Mouse (Mus musculus) mouse trophoblast stem cell (cell line): ENCODE measurements around the gene Cped1.

ENCODE experiments used
- in situ Hi-C, 2 experiments: fragments of 300-500 bp; cut with MseI, MboI; formaldehyde crosslinking; loops; 2 replicates in 1 of 2; 3 replicates in 1 of 2; pipeline ENCODE4 v1.15.1; 2025

The Cped1 gene

DNA sequence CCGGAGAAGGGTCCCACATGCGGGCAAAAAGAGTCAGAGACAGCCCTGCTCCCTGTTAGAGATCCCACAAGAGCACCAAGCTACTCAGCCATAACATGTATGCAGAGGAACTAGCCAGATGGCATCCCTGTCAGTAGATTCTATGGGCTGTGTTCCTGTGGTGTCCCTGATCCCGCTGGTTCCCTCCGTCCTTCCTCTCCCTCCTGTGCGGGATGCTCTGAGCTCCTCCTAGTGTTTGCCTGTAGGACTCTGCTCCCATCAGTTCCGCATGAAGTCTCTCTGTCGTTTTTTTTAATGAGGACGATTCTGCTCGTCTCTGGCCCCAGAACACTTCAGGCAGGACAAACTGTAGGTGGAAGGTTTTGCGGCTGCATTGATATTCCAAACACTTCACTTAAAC, 151.1 kb downstream of the Cped1 start:
- in situ Hi-C loops, result no loop called here

DNA sequence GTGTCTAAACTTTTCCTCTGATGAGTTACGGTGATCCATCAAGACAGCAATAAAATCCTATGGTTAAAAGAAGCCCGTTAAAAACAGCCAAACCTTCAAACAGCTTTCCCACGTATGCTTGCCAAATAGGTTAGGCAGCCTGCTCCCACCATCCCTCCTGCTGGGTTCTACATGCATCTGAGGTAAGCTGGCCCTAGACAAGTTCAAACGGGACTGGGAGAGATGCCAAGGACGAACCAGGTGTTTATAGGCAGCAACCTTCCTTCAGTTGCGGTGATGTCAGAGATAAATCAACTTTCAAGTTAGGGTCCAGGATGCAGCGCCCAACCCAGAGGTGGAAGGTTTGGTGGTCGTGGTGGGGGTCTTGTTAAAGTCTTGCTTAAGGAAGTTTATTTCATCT, 155.1 kb downstream of the Cped1 start:
- in situ Hi-C loops, result no loop called here

DNA sequence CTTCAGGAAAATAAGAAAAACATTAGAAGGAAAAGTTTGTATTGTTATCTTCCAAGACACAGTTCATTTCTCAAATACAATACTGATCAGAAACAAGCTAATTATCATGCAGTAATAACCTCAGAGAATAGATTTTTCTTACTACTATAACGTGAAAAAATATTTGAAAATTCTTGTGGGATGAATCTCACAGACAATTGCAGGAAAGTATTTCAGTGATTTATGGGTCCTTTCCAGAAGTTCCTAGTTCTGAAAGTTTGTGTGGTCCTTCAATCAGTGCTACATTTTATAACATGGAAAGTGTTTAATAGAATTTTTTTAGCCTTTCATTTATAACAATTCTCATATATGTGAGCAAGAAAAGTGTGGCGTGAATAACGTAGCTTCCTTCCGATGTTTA, 161.5 kb downstream of the Cped1 start:
- in situ Hi-C loops, result no loop called here

DNA sequence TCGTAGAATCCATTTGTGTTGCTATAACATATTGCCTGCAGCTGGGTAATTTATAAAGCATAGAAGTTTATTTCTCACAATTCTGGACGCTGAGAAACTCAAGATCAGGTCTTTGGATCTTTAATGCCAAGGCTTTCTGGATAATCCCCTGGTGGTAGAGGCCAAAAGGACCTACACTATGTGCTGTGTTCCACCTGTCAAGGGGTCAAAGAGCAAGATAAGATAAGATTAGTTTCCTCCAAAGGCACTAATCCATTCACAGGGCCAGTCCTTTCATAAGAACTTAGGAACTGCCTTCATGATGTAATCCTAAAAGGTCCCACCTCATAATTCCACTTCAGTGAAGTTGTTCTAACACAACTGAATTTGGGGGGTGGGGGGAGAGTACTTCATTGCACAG, 162.8 kb downstream of the Cped1 start:
- in situ Hi-C loops, result no loop called here

DNA sequence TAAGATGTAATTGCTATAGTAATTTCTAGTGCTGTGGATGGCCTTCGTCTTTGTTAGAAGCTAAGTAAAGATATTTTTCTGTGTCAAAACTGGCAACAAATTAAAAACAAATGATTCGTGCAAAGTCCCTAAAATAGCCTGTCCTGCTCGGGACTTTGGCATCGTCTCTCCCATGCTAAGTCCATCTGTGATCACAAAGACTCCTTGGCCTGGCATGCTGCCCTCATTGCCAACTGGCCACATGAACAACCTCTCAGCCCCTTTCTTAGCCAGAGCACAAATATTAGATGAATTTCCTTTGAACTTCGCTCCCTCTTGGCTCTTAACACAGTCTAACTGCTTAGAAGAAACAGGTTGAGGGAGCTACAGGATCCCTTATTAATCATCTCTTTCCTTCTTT, 171.7 kb downstream of the Cped1 start:
- in situ Hi-C loops, result no loop called here

DNA sequence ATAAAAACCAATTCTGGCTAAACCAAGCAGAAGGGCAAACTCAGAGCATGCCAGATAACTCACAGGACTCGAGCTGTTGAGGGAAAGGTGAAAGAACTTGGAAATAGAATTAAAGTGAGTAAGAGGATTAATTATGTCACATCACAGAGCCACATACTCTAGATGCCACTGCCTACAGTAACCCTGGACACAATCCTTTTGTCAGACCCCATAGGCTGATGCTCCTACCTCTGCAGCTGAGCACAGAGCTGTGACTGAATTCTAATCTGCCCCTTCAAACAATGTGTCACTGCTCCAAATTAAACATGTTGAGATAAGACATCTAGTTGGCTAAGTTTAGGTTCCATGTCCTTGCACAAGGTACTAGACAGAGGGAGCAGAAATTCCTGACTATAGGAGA, 176.2 kb downstream of the Cped1 start:
- in situ Hi-C loops, result no loop called here

DNA sequence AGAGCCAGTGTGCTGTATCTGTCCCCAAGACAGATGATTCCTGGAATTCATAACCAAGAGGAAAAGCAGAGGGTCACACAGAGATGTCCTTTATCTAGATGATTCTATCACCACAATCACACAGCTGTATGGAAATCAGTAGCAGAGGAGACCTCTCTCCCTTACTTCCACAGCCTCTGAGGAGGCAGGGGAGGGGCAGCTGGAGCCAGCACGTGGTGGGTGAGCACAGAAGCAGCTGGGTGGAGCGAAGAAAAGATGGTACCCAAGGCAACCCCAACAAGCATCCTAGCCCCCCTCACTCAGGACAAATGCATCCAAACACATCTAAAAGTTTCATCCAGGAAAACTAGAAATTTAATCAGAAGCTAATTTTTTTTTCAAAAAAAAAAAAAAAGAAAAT, 182.7 kb downstream of the Cped1 start:
- in situ Hi-C loops, result no loop called here

DNA sequence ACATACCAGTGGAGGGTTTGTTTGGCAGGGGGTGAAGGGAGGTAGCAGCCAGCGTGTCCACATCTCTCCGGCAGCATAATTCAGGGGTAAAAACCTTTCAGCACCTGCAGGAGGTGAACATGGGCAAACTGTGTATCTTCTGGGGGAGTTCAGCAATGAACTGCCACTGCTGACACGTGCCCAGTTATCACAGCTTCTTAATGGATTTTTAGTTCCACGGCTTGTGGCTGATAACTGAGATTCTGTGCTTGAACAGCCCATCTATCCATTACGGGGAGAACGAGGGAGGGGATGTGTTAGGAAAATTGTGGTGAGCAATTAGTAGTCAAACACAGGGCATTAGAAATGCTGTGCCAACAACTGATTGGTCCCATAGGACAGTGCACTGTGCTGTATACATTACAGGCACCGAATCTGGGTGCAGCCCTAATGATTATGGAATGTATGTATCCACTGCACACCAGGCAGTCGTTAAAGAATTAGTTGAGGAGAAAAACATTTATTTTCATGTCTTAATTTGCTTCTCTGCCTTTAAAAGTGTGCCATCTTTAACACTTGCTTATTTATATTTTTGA, 193.1 kb downstream of the Cped1 start:
- in situ Hi-C loops, result no loop called here

DNA sequence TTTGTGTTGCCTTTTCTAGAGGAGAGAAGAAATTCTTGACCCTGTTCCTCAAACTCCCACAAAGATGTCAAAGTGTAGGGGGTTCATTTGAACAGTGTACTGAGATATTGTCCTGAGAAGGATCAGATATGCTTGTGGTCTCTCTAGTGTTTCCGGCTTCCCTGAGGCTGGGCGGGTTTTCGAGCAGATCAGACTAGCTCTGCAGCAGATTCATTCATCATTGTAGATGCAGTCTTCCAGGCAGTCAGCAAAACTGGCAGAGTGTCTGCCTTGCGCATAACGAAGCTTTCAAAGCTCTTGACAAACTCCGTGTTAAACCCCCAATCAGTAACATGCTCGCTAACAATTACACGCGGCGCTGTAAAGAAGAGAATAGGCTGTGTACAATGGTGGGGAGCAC, 194.6 kb downstream of the Cped1 start:
- in situ Hi-C loops, result no loop called here

DNA sequence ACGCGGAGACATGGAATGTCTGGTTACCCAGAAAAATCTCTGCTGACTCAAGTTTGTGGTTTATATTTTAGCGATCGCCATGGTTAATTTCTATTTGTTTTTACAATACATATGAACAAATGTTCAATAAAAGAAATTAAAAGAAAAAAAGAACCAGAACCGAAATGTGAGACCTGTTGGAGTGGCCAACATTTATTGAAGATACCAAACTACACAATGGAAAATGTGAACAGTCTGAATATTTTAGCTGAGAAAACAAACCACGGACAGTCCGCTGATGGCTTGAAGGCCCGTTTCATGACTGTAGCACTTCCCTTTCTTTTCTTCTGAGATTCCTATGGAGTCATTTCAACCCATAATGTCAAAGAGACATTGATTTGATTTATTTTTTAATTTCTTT, 201.3 kb downstream of the Cped1 start:
- in situ Hi-C loops, result no loop called here

DNA sequence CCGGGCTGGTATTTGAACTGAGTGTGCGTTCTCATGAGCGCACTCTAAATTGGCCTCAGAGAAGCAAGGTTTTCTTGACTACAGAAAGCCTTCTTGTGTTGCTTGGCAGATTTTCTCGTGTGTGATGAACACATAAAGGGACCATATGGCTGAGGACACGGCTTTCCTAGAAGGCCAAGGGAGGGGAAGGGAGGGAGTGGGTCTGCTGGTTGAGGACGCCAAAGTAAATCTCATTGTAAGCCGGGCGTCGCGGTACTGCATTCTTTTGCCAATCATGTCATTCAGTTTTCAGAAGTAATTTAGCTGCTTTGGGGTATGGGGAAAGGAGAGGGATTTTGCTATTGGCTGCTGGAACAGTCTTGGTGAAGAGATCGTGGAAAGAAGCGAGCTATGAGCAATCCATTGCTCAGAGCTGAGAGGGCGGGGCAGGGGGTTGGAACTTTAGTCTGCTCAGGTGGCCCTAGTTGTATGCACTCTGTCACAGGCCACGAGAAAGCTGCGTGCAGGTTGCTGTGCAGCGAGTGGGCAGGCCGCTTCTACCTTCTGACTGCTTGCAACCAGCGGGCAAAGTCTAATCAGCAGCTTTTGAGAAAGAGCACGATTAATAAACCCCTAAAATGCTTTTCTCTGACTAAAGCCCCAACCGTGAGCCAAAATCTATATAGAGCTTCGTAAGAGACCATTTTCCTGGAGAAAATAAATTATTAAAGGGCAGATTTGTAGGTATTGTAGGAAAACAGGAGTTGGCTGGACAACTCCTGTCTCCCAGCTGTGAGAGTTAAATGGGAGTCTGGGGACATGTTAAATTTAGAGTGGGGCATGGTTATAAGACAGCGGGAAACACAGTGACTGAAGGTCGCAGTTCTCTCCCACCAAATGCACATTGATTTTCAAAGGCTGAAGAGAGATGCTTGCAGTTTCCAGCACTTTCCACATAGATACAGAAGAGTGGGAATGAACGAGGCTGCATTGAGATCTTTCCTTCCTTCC, 203.9 kb downstream of the Cped1 start:
- in situ Hi-C loops, result no loop called here

DNA sequence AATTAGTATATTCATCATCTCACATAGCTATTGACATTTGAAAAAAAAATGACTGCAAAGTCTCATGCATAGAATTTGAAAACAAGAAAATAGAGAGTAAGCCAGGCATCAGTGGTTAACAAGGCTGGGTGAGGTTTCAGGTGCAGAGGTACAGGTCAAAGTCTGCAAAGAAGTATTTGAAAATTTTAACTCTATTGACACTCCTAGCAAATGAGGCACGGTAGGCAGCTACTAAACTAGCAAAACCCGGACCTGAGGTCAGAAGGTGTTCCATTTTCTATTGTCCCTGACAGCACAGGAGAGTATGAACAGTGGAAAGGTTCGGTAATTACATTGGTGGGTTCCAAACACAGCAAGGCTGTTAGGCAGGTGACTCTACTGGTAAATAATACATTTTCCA, 212.9 kb downstream of the Cped1 start:
- in situ Hi-C loops, result no loop called here

DNA sequence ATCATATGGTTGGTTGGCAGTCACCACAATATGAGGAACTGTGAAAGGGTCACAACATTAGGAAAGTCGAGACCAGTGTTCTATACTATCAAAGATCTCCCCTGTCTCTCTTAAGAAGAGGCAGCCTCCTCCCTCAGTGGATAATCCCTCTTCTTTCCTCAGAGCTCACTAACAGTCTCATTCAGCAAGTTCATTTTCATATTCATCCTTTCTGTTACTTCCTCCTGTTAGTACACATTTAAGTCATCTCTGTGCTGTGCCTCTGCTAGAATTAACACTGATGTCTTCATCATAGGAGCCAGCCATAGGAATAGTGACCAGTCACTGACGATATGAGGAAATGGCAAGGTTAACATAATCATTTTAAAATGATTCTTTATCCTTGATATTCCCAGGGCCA, 213.8 kb downstream of the Cped1 start:
- in situ Hi-C loops, result no loop called here

DNA sequence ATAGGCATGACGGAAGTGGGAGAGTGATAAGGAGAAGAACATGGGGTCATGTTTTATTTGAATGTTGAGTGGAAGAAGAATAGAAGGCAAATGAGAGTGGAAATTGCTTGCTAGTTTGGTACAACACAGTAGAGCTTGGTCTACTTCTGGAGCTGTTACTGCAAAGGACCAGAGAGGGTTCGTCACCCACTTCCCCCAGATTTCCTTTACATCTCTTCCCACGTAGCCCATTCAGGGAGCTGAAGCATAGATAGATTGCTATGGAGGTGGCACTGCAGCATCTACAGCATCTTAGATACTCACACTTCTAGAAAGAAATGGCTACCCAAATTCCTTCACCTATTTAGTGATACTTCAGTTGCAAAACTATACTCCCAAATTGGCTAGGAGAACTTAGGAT, 214.4 kb downstream of the Cped1 start:
- in situ Hi-C loops, result no loop called here

DNA sequence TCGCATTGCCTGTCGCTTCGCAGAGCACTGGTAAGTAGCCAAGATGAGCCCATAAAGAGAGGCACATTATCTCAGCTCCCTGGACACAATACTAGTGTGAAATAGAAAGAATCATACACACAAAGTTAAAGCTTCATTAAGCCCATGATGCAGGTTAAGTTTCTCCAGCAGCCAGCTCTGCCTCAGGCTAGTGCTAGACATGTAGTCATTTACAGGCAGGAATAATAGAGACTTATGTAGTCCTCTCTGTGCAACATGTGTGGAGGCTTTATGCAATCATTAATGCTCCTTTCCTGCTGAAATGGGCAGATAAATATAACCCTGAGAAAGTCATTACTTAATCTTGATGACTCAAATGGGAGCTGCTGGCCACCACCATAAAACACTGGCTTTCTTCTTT, 216.2 kb downstream of the Cped1 start:
- in situ Hi-C loops, result no loop called here

DNA sequence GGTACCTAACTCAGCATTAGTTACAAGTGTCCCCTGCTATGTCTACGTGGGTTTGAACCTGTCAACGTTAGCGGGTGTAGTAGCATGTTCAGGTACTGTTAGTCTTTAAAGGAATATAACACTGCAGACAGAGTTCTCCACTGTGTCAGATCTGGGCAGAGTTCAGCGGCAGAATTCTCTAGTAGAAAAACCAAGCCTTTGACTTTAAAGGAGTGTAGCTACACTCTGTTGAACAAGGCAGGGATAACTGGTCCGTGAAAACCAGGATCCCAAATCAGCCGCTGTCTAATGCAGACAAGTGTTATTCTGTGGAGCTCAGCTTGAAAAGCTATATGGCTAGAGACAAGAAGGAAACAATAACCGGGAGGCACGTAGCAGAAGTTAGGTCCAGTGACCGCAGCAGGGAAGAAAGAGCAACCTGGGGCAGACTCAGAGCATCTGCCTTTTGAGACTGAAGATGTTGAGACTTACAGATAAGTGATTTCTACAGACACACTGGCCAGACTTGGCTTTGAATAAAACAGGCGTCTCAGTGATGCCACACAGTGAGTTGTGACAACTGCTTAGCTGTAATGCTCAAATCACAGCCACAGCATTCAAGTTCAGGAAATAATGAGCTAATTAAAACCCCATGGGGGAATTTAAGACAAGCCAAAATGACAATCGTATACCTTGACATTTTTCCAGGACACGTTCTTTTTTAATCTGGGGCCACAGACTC, 219.5 kb downstream of the Cped1 start:
- in situ Hi-C loops, result no loop called here

DNA sequence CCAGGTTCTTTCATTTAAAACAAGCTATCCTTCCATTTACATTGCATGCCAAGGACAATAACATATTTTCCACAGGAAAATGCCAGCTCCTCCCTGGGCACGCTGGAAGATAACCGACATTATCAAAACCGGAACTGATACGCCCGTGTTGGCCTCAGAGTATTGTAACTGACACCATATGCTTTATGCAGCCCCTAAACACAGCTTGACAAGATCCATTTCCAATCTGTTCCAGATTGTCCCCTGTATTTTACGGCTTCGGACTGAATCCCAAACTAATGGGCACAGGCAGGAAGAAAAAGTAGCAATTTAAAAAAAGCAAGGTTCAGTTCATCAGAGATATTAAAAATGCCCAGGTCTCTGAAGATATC, 220.0 kb downstream of the Cped1 start:
- in situ Hi-C loops, result no loop called here

DNA sequence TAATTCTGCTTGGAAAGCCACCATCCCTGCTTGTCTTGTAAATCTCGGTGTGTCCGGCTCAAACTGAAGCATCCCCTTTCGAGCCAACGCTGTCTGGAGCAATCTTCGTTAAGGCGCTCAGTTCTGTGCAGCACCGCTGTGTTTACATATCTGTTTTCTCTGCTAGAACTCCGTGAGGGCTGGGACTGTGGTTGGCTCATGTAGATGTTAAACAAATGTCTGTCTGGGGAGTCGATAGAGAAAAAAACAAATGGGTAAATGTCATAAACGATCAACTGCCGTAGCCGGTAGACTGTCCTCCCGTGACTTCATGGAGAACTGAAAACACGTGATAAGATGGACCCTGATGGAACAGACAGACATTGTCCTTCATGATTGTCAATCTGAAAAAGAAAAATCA, 220.5 kb downstream of the Cped1 start:
- in situ Hi-C loops, result no loop called here

DNA sequence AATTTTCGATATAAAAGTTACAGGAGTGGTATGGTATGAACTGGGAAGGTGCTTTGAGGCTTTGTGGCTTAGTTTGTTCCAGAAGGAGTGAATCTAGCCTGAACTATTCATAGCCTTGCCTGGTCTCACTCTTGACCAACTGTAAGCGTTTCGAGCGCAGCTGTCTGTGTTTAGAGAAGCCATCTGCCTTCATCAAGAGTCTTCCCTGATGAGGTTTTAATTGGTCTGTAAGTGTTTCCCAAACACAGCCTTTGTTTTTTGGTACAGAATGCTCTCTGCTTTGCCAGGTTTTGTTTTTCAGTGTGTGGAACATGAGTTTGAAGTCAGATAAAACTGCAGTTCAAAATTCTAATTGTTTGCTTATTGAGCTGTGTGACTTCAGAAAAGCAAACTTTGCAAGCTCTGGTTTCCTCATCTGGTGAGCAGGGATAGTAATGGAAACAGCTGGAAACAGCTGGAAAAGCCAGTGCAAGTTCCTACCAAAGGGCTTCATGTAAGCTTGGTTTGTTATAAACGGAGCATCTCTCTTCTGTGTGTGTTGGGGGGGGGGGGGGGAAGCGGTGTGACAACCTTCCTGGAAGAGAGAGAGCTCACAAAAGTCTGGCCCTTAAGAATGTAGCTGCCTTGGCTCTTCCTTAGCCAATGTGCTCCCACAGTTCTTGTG, 221.0 kb downstream of the Cped1 start:
- in situ Hi-C loops, result no loop called here

DNA sequence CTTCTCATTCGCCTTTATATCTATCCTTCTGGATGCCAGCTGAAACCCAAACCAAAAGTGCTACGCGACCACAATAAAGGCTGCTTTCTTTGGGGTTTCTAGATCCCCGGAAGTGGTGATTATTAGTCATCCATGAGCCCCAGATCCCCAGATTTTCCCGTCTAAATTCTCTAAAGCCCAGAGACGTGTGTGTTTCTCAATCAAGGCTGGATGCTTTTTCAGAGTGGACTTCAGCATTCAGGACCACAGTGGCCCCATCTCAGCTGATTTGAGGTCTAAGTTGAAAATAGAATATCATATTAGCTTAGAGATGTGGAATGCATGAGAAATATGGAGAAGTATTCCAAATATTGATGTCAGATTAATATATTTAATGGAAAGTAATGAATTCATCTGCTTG, 226.4 kb downstream of the Cped1 start:
- in situ Hi-C loops, result no loop called here

DNA sequence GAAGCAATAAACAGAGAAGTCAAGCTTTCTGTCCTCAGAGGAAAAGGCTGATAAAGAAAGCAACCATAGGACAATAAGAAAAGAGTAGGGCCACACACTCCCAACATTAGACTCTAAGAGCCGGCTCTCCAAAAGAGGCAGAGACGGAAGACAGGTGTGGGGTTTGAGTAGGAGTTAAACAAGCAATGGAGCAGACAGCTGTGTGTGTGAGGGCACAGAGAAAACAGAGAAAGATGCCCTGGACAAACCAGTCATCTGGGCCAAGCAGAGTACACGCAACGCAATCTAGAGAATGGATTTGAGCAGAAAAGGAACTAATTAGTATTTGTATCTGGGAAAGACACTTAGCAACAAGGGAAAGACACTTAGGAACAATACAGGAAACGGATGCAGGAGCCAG, 227.5 kb downstream of the Cped1 start:
- in situ Hi-C loops, result no loop called here

DNA sequence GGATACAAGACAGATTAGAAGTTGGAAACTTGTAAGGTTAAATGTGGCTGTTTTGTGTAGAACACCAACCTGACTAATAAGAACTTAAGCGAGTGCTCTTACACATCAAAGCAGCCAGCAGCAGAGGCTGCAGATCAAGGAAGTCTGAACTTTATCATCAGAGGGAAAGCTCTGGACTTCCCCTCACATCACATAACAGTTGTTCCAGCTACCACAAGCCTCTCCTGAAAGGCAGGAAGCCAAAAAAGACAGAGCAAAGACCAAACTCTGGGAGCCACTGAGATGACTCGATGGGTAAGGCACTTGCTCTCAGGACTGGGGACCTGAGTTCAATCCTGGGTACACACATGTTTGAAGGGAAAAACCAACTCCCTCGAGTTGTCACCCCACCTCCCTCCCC, 228.1 kb downstream of the Cped1 start:
- in situ Hi-C loops, result no loop called here
